Mouse (Mus musculus) frontal cortex, postnatal 10 days (tissue): ENCODE measurements around the gene Nr5a1.

Experiments
- DNase-seq, 2 experiments: peaks; one replicate each; pipeline ENCODE4 v3.0.0; 2022; ENCODE audit warnings: low spot score in 2 of 2, mixed read lengths in 1 of 2

Gene Nr5a1

DNA sequence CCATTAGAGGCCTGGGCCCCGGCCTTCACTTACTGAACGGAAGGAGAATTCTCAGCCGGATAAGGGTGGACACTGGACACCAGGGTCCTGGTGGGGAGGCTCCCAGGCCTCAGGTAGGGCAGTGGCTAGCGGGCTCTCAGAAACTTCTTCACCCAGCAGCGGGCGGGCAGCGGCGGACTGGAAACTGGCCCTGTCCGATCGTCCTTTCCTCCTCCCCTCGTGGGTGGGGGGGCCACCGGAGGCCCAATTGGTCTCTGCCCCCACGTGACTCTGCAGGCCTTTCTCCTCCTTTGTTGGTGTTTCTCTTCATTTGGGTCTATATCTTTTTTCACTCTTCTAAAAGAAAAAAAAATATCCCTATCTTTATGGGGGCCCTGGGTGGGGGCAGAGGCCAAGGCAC is at the start of gene Nr5a1:
Nr5a1 (minus strand) TSS at position 219 of the 400 bp plus-strand sequence.
- no peak for DNase-seq

DNA sequence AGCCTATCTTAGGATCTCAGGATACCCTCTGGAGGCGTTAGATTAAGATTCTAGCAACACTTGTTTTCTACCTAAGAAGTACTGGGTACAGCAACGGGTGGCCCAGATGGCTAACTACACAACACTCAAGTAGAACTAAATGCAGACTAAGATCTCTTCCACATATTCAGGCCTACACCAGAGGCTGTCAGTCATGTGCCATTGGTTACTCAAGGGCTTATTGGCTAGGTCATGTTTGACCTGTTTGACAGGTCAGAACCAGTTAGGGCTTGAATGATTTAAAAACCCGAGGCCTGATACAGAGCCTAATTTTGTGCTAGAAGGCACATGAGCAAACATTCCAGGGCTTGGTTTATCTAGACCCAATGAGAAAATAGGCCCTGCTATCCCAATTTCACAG is 25.5 kb upstream of the Nr5a1 start:
- no peak for DNase-seq

GRCm38 (mm10) chr2:38739410-38739809 is 25.1 kb upstream of the Nr5a1 start:
- DNase-seq, result peak in 1 of 2 experiments; percentile 68

- no peak for DNase-seq
Observed at GRCm38 (mm10) chr2:38738601-38739301, 24.4 kb upstream of the Nr5a1 start.

DNA sequence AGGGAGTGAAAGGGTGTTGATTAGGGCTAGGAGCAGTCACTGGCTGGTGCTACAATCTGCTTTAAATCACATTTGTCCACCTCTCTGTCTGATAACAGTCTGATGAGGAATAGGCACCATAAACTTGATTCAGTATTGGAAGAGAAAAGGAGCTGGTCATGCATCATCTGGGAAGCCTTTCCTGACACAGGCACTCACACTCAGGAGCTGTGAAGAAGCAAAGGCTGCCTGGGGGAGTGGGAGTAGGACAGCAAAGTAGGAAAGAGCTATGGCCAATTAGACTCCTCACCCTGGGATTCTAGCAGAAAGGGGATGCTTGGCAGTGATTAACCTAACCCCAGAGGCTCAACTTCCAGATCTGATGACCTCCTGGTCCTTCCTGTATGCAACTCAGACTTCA is 21.4 kb upstream of the Nr5a1 start:
- DNase-seq, result no peak

DNA sequence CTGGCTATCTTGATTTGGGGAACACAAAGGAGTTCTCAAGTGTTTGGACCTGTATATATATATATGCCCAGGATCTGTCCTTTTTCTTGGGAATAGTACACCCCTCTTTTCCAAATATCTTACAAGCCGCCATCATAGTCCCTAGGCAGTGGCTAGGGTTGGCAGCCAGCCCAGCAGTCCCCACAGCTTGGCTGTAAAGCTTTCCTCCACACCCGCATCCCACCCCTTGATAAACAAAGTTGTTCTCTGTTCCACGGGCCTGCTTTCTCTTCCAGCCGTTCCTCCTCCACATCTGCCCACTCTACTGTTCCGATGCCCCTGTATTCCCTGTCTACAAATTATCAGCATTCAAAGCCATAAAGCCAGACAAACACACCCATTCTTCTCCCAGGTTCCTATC is 20.4 kb upstream of the Nr5a1 start:
- no peak for DNase-seq

DNA sequence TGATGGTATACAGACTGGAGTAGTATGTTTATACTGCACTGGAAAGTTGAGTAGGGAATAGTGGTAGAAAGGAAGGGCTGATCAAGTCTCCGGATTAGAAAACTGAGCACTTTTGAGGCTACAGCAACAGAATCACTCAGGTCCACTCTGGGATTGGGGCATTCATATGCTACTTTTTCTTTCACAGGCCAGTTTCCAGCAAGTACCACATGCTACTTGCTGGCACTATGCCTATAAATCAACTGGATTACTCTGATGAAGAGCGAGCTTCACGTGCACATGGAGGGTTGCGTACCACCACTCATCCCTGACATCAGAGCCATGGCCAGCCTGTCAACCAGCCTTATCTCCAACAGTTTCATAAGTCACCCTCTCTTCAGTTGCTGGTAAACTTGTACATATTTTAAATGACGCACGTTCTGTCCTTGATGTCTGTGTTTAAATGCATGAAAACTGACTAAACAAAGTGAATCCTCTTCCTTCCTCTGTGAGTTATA is 16.0 kb upstream of the Nr5a1 start:
- DNase-seq, result no peak

- DNase-seq, result no peak
Observed at GRCm38 (mm10) chr2:38725427-38725826, 11.1 kb upstream of the Nr5a1 start.

DNA sequence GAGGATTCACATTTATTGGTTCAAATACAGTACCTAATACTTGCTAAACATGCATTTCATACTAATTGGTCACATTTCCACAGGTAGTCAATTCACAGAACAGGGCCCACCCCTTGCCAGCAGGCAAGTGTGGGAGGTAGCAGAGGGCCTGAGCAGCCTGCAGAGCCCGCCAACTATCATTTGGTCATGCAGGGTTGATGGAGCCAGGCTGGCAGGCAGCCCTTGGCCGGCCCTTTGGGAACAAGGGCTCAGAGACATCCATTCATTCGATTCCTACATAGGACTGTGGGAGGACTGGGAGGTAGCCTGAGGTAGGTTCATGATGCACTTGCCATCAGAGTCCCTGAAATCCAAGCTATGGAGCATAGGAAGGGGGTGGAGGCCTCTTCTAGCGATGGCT is 9.0 kb upstream of the Nr5a1 start:
- DNase-seq, result no peak

DNA sequence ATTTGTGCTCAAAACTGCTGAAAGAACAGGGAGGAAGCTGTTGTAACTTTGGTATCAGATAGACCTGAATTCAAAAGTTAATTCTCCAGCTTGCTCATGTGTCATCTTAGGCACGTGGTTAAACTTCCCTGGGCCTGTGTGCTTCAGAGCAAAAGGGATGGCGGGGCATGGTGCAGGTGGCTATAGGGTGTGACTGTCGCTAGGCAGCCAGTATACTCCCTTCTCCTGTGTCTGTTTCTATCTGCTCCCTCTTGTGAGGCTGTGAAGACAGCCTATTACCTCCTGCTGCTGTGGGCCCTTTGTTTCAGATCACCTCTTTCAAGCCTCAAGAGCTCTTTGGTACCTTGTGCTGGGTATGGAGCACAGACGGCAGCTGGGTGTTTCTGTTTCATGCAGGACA is 7.7 kb upstream of the Nr5a1 start:
- DNase-seq, result no peak

DNA sequence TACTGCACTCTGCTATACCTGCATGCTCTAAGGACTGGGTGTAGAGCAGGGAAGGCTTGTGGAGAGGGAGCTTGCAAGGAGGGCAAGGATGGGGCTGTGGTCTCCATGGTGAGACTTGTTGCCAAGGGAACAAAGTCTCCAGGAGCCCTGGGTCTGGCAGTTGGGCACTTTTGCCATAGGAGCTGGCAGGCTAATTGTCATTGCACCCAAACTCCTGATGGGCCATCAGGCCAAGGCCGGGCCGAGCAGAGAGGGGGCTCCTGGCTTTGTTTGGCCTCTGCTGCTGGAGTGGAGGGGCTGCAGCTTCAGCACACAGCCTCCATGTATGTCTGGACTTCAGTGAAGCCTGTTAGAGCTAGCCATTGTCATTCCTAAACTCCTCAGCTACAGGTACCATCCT is 6.3 kb upstream of the Nr5a1 start:
- DNase-seq, result no peak

DNA sequence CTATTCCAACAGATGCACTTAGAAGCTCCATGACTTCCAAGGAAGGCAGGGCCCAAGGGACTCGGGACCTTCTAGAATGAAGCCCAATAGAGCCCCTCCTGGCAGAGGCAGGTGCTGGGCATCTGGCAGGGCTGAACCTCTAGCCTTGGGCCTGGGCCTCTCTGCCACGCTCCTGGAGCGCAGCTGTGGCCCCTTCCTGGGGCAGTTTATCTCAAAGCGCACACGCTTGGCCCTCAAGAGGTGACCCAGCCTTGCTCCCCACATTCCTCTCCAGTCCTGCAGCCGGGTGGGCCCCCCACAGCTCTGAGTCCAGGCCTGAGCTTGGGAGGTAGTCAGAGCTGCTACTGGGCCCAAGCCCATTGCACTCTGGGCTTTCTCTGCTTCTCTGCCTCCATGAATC is 5.0 kb upstream of the Nr5a1 start:
- no peak for DNase-seq

DNA sequence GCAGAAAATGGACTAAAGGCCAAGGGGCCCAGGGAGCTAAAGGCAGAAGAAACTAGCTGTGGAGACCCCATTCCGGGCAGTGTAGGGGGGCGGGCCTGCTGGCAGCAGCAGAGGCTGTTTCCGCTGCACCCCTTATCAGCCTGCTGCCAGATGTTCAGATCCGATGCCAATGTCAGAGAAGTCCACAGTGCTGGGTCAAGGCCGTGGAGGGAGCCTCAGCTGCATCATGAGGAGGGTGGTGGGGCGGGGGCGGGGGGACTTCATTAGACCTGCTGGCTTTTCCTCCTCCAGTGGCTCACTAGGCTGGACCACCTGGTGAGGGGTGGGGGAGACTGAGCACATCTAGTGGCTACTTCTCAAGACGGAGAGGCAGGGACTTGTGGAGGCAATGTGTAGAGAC is 4.3 kb upstream of the Nr5a1 start:
- DNase-seq, result no peak

DNA sequence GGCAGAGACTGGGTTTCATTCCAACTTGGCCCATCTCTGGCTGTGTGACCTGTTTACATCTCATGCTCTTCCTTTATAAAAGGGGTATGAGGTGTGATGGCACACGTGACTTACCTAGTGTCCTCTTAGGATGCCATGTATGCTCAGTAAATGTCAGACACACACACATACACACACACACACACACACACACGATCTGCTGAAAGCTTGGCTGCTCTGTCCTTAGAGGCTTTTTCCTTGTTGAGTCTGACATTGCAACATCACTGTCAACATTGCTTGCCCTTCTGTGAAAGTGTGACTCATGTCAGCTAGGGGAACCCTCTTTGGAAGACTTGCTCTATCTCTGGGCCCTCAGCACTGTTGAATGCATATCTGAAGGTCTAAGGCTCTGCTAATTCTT is 3.1 kb upstream of the Nr5a1 start:
- no peak for DNase-seq

DNA sequence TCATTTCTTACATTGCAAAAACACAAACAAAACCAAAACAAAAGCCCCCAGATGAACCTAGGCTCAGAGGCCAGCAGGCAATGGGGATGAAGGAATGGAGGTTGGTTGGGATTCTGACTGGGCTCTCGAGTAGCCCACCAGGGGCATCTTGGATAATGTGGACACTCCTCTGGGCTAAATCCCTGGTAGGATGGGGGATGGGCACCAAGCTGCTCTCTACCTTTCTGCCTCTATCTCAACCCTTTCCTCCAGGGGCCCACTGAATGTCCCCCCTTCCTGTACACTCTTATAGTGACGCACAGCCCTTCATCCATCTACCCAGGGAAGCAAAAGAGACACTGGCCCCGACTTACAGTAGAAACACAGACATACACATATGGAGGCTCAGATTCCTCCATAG is 746 bp downstream of the Nr5a1 start:
- DNase-seq, result no peak

GRCm38 (mm10) chr2:38712769-38713125 is 1.6 kb downstream of the Nr5a1 start:
- no peak for DNase-seq

DNA sequence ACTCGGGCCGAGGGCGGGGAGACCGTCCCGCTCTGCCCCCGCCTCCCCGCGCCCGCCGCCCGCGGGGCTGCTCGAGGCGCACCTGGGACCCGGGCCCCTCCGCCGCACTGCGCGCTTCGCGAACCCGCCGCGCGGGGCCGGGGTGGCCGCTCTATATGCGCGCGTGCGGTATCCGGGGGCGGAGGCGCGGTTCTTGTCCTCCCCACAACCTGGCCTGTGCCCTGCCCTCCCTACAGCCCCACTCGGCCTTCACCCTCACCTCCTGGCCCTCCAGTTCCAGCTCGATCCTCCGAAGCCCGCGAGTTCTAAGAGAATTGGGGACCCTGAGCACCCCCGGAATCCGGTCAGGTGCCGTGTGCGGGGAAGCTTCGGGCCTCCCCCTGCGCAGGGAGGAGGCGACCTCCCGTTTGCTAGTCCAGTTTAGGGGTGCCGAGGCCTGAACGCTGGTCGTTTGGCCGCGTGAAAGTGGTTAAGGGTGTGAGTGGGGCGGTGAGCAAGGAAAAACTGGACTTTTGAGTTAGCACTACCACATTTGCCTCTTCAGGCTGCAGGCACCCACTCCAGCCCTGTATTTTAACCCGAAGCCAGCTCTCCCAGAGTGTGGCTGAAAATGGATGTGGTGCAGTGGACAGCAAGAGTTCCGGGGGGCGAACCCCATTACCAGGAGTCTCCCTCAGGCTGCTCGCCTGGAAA is 2.1 kb downstream of the Nr5a1 start:
- DNase-seq, result no peak

DNA sequence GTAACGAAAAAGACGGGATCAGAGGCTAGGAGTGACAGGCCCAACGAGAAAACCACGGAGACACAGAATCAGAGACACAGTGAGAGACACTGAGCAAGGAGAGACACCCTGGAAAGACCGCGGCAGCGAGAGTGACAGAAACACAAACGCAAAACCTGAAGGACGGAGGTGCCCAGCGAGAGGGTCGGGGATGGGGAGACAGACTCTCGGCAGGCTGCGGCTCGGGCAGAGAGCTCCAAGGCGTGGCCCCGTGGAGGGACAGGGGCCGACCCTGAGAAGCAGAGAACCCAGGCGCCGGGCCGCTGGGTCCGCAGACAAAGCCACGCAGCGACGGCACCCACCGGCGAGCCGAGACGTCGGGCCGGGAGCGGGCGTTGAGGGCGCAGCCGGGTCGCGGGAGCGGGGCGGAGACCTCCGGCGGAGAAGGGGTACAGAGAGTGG is 2.9 kb downstream of the Nr5a1 start:
- no peak for DNase-seq

DNA sequence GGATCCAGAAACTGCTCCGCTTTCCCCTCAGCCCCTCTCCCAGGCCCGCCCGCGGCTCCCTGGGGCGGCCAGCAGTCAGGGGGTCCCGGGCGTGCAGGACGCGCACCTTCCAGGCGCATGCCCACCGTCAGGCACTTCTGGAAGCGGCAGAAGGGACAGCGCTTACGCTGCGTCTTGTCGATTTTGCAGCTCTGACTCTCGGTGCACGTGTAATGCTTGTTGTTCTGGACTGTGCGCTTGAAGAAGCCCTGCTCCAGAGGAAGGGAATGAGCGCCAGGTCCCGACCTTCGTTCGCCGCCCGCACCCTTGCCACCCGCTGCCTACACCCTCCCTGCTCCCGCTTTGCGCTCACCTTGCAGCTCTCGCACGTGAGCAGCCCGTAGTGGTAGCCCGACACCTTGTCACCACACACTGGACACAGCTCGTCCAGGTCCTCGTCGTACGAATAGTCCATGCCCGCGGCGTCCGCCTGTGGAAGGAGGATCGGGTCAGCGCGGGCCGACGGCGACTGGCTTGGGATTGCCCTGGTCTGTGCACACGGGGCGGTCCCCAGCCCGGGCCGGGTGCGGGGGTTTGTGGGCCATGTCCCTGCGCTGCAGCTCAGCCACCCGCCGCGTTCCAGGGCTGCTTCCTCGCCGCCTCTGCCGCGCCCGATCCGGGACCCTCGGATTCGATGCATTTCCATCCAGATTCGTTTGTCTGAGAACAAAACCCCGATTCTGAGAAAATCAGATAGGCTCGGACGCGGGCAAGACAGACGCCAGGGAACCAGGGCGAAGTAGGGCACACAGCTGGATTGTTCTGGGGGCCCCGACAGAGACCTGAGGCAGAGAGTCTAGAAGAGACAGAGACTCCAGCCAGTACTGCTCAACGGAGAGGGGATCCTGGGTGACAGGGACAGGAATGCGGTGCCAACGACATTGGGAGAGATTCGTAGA is 3.8 kb downstream of the Nr5a1 start:
- no peak for DNase-seq

DNA sequence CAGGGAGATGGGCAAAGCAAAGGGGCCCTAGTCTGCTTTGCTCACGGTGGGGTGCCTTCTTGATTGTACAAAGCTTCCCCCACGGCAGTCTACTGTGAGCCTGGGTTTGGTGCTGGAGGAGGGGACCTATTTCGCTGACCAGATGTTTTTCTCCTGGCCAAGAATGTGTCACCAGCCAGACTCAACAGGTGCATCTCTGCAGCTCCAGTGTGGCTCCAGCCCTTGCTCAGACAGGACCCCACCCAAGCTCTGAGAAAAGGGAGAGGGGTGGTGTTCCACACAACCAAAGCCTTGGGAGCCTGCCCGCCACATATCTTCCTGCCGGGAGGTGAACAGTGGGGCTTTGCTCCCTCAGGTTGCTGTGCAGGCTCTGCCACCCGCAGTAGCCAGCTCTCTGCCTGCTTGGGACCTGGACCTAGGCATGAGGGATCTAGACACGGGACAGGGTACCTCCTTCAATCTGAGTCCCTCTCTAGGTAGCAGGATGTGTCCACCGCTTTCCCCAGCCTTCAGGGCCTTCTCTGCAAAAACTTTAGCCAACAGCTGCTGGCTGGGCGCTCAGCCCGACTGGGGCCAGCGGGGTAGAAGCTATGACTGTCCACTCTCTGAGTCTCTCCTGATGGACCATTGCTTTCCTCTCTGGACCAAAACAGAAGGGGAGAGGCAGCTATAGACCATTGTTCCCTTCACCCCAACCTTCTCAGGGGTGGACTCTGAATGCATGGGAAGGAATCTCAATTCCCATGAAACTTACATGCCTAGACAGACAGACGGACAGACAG is 5.2 kb downstream of the Nr5a1 start:
- DNase-seq, result no peak

DNA sequence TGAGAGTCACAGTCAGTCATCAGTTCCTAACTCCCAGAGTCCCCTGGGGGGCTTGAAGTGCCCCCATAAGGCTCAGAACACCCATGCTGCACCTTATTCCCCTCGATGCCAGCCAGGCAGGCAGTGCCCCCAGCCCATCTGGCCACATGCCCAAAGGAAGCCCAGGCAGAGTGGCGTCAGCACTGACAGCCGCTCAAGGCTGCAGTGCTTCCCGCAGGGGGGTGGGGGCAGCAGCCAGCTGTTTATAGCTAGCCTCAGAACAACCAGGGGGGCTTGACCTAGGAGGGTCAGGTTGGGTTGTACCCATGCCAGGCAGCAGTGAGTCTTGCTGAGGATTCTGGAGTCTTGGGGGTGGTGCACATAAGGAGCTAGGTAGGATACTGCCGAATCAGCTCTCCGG is 7.7 kb downstream of the Nr5a1 start:
- no peak for DNase-seq

GRCm38 (mm10) chr2:38705036-38705435 is 9.3 kb downstream of the Nr5a1 start:
- DNase-seq, result no peak
